Mouse (Mus musculus): ENCODE measurements around the gene Cemip2. TPM values are rescaled to one million over a fixed set of nuclear protein-coding genes. Genes with fewer than 3 reads are reported as not detected.

Gene Cemip2
- polyA plus RNA-seq (2012; rRNA removed; ENCODE audit: low replicate concordance), result 4.0 and 8.0 TPM in 2 replicates

GRCm38 (mm10) chr19:21778147-21778917 lies at the start of gene Cemip2:
Cemip2 (plus strand) TSS chr19:21778342.

Other genes with a start within 250 kb of the Cemip2 start
- gene 1110059E24Rik, start 125.4 kb upstream of the Cemip2 start, polyA plus RNA-seq (2012; rRNA removed; ENCODE audit: low replicate concordance), result 6.0 and 7.7 TPM in 2 replicates
- 11.6 and 11.9 TPM in 2 replicates for gene Abhd17b, start 125.2 kb upstream of the Cemip2 start, polyA plus RNA-seq (2012; rRNA removed; ENCODE audit: low replicate concordance)